Mouse (Mus musculus) liver (tissue): ENCODE data around the gene Ivd.

Experiments
- DNase-seq: peaks from one replicate; pipeline ENCODE4 v3.0.0-alpha.2; 2020; ENCODE audit warnings: mixed read lengths

Gene Ivd

DNA sequence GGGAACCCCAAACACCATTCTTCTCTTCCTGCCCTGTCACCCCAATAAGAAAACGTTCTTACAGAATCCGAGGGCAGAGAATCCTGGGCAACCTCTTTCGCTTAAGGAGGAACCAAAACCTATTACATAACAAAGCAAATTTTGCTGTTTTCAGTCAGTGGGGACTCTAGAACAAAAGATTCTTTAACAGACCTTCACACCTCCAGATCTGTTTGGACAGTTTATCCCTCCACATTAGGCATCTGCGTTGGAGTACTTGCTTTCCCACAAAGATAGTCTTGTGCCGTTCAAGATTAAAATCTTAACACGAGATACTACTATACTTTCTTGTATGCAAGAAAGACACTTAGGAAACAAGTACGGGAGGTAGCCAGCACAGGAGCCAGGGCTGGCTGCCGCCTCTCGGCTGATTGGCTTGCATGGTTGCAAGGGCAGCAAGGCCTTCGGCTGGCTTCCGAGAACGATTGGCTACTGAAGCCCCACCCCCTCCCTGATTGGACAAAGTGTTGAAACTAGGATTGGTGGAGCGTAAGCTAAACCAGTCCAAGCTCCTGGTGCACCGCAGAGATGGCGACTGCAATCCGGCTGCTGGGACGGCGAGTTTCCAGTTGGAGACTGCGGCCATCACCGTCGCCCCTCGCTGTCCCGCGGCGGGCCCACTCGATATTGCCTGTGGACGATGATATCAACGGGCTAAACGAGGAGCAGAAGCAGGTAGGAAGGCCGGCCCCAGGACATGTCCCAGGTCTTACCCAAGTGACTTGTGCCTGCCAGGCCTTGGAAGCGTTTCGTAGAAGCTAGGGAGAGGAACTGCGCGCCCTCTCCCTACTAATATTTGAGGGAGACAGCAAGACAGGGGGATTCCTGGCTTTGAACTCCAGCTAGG, at the start of gene Ivd:
Gene Ivd (plus strand): TSS at position 501 of the 886 bp plus-strand sequence.
- DNase-seq: peak; percentile 96

- DNase-seq: no peak
Observed at GRCm38 (mm10) chr2:118812724-118813123, 49.0 kb upstream of the Ivd start.

DNA sequence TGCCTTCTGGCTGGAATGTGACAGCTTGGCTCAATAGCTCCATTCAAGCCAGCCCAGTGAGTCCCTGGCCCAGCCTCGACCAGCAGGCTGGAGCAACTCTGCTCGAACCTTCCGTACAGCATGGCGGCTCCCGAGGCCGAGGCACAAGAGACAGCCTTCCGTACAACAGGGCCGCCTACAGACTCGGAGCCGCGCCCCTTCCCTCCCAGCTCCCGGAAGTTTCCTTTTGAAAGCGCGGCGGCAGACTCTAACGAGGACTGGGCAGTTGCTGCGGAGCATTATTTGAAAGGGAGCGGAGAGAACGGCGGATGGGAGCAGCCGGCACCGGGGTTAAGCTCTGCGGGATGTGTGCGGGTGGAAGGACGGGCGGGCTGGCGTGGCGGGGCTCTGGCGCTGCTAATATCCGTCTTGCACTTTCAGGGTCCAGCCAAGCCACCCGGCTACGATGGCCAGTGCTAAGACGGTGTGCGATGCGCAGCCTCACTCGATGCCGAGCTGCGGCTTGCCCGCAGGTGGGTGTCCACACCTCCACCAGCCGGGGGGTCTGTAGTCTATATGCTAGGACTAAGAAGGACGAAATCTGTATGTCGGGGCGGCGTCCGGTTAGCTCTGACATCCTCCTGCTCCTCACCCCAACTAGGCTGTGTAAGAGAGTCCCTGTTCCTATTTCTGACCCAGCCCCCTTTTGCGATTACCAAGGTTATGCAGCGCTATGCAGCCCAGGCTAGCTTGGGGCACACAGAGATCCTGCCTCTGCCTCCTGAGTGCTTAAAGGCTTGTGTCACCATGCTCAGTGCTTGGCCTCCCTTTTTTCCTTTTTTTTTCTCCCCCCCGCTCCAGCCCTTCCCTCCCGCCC, 47.5 kb upstream of the Ivd start, which contains the start of gene Knstrn:
Gene Knstrn (plus strand): TSS at position 23 of the 856 bp plus-strand sequence.
- peak; percentile 93 for DNase-seq

GRCm38 (mm10) chr2:118822800-118823199, 39.0 kb upstream of the Ivd start:
- DNase-seq: no peak

- no peak for DNase-seq
Observed at GRCm38 (mm10) chr2:118824396-118824795, 37.4 kb upstream of the Ivd start.

DNA sequence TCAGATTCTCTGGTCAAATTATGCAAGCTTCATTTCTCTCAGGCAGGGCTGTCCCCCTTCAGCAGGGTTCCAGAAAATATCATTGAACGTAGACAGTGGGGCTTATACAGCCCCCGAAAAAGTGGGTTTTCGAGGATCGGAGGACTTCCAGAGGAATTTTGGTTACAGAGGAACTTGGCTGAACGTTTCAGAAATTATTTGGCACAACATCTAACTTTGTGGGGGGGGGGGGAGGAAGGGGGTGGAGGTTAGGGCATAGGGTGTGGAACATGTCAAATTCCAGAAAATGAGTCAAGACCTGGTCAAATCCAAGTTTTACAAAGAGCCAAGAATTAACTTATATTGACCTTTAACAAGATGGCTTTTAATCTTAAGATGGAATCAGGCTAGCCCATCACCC, 32.7 kb upstream of the Ivd start:
- no peak for DNase-seq

GRCm38 (mm10) chr2:118834061-118834460, 27.7 kb upstream of the Ivd start:
- DNase-seq: no peak

DNA sequence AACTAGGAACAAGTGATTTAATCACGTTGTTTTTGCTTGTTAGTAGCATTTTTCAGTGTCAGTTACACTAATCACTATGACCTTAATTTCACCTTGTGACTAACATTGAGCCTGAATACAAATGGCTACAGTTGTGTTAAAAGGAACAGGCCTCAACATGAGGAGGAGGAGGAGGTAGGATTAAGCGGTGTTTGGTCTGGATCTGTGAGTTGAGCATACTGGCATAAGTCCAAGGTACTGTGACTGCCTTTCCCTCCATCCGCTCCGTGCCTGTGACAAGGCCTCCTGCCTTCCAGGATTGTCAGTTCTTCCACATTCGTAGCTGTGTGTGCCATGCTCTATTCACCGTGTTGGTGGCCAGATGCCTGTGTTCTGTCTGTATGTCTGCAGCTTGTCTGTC, 26.6 kb upstream of the Ivd start:
- DNase-seq: no peak

DNA sequence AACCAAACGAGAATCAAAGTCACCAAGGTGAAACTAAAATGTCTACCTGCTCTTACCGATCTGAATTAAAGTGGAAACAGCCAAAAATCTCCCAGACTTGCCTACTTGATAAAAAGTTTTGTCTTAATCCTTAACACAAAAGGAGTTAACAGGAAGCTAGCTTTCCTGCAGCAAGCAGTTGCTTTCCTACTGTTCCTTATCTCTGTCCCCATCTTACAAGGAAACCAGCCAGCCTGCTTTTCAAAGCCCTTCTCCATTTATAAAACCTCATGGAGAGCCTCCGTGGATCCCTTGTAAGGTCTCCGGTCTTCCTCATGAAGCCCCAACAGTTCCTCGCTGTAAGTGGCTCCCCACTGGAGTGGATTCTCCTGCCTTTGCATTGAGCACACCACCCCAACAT, 23.4 kb upstream of the Ivd start:
- no peak for DNase-seq

GRCm38 (mm10) chr2:118841186-118841585, 20.6 kb upstream of the Ivd start:
- DNase-seq: peak; percentile 26

- peak; percentile 90 for DNase-seq
Observed at GRCm38 (mm10) chr2:118841774-118842173, 20.0 kb upstream of the Ivd start.

- no peak for DNase-seq
Observed at GRCm38 (mm10) chr2:118844427-118844826, 17.3 kb upstream of the Ivd start.

GRCm38 (mm10) chr2:118846246-118846645, 15.5 kb upstream of the Ivd start:
- DNase-seq: peak; percentile 52

- DNase-seq: no peak
Observed at GRCm38 (mm10) chr2:118851756-118852155, 10.0 kb upstream of the Ivd start.

- no peak for DNase-seq
Observed at GRCm38 (mm10) chr2:118862340-118862675, 554 bp downstream of the Ivd start.

GRCm38 (mm10) chr2:118870601-118871000, 8.8 kb downstream of the Ivd start:
- no peak for DNase-seq

DNA sequence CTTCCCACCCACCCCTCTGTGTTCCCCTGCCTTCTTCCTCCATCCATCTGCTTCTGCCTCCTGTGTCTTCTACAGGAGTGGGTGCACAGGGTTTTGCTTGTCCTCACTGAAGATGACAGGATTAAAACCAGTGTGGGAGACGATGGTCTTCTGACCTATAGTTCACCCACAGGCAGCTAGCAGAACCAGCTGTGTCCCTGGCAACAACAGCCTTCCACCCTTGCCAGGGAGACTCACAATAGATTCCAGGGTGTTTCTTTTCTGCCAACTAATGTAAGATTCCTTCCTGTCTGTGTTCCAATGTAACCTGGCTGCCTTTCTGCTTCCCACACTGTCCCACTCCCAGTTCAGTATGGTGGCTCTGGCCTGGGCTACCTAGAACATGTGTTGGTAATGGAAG, 9.3 kb downstream of the Ivd start:
- no peak for DNase-seq

DNA sequence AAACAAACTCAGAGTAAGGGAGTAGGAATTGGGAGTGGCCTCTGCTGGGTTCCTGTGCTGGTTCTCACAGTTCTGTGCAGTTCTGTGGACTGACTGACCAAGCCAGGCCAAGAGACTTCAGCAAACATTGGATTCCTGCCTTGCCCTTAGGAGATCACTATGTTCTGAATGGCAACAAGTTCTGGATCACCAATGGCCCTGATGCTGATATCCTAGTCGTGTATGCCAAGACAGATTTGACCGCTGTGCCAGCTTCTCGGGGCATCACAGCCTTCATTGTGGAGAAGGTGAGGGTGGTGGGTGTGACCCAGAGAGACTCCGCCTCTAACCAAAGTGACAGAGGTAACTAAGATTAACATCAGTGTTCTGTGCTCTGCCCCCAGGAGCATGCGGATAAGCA, 11.3 kb downstream of the Ivd start:
- DNase-seq: no peak

GRCm38 (mm10) chr2:118873890-118874430, 12.2 kb downstream of the Ivd start:
- no peak for DNase-seq

- no peak for DNase-seq
Observed at GRCm38 (mm10) chr2:118875316-118875715, 13.6 kb downstream of the Ivd start.

DNA sequence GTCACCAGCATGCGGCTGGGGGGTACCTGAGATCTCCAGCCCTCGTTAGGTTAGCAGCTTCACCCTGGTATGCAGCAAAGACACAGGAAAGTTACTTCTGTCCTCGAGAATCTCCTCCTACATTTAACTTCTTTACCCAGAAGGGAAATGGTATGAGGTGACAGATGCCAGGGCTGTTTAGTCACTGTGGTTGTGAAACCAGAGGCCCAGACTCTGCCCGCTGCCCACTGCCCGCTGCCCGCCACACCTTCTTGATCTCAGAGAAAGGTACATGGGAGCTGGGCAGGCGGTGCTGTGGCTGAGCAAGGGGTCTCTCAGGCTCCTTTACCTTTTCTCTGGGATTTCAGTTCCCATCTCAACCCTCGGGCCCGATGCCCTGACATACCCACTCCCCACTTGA, 14.7 kb downstream of the Ivd start:
- DNase-seq: no peak

- no peak for DNase-seq
Observed at GRCm38 (mm10) chr2:118881019-118881418, 19.3 kb downstream of the Ivd start.

GRCm38 (mm10) chr2:118881956-118882355, 20.2 kb downstream of the Ivd start:
- no peak for DNase-seq
